Mouse (Mus musculus) embryo, embryonic 11.5 days (tissue): ENCODE results near the gene Olfr652.
A peak's percentile ranks its signal among the peaks of the same experiment; 100 is the strongest.

Source experiments
- DNase-seq: peaks from one replicate; pipeline ENCODE4 v3.0.0-alpha.2; 2012; ENCODE audit warnings: low read depth, low spot score

The Olfr652 gene

DNA sequence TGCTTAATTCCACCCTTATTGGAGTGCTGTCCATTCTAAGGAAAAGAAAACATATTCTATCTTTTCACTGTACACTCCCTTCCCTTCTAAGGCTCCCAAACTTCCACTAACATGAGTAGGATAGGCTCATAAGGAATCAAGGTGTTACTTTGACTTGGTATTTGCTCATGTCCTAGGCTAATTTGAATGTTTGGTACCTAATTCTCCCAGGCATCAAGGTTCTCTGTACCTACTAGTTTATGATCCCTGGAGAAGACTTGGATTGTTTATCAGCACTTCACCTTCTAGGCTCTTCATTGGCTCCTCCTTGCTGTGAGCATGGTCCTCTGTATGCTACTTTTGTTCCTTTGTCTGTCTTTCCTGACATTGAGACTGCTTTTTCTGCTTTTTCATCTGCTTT lies at the start of gene Olfr652:
Gene Olfr652 (plus strand): TSS at position 301 of the 400 bp plus-strand sequence.
- DNase-seq, result no peak

DNA sequence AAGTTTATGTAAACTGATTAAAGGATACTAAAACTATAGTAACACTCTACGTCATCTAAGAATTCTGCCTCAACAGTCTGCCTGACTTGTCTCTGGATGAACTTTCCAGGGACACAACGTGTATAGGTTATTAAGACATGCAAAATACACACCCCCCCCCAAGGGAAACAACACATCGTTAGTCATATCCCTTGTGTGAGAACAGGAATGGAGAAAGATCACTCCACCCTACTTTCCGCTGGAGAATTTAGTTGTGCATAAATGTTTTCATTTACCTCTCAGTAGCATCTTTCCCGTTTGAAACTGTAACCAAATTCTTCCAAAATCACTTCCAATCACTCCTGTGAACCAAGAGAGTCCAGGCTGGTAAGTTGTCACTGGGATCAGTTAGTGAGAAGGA lies 10.9 kb upstream of the Olfr652 start, which contains the start of gene Olfr651:
Gene Olfr651 (plus strand): TSS at position 301 of the 400 bp plus-strand sequence.
- DNase-seq, result no peak

DNA sequence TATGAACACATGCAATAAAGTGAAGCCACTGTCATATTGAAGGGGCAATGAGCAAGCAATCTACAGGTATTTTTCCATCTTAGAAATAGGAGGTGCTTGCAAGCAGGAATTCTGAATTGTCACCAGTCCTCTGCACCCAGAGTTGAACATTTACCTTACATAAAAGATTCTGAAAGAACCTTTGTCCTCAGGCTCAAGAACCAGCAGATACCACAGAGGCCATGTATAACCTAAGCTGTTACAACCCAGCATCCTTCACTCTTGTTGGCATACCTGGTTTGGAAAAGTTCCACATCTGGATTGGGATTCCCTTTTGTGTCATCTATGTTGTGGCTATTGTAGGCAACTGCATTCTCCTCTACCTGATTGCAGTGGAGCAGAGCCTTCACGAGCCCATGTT lies 8.0 kb upstream of the Olfr652 start:
- no peak for DNase-seq

DNA sequence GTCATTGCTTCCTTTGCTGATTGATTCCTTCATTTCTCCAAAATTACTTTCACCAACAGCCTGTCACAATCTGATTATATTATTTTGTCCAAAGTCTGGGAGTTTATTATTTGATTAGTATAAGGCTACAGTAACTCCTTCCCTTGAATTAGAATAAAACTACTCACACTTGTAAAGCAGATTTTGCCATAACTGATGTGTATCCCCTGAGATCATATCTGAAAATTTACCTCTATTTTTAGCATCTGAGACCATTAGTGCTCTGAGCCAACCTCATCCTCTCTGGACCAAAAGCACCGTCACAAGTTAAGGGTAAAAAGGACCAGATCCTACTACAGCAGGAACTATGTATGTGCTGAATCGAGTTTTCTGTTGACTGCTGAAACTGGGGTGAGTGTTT lies 16.3 kb downstream of the Olfr652 start, which contains the start of gene Olfr653:
Gene Olfr653 (plus strand): TSS at position 301 of the 400 bp plus-strand sequence.
- no peak for DNase-seq

DNA sequence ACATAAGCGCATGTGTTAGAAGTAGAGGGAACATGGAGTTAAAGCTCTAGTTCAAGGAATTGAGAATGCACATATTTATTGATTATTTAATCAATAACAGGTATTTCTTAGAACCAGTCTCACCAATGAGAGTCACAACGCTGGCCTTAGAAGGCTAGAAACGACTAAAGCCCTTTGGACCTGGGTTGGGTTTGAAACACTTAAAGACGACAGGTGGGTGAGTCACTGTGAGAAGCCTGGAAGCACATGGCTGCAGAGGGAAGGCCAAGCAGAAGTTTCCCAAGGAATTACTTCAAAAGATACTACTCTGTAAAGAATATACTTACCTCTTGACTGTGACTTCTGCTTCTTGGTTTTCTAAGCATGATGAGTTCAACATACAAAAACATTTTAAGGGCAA lies 20.1 kb downstream of the Olfr652 start:
- no peak for DNase-seq

DNA sequence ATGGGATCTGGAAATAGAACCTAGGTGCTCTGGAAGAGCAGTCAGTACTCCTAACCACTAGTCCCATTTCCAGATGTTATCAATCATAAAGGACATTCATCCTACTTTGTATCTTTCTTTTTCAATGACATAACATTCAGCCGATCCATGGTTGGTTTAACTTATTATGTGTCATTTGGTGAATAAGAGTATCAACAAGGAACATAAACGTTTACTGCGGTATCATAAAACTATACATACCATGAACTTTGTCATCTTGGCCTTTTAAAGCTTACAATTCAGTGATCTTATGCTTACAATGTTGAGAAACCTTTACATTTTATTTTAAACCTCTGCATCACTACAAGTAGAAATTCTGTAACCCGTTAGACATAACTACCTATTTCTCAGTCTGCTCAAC lies 20.7 kb downstream of the Olfr652 start:
- no peak for DNase-seq

DNA sequence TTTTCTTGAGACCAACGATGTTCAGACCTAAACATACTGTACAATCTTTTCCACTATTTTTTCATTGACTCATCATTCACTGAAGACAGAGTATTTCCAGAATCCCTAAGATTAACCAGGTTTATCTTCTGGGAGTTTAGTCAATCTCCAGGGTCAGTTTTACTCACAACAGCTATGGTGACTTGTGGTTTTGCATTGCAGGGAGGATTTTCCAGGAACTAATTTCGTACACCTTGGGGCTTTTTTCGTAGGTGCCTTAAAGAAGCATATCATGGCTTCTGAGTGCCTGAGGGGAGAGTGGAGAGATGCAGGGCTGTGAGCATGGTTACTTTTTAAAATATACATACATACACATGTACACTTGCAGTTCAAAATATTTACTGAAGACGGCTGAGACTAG lies 26.0 kb downstream of the Olfr652 start, which contains the start of gene Olfr654:
Gene Olfr654 (plus strand): TSS at position 301 of the 400 bp plus-strand sequence.
- no peak for DNase-seq

DNA sequence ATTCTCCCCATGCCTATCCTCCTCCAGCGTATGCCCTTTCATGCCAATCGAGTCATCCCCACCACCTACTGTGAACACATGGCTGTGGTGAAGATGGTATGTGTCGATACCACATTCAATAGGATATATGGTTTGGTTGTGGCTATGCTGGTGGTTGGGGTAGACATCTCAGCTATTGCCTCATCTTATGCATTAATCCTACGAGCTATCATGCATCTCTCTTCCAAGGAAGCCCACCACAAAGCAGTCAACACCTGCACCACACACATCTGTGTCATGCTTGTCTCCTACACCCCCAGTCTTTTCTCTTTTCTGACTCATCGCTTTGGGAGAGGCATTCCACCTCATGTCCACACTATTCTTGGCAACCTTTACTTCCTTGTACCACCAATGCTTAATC lies 27.6 kb downstream of the Olfr652 start:
- no peak for DNase-seq

DNA sequence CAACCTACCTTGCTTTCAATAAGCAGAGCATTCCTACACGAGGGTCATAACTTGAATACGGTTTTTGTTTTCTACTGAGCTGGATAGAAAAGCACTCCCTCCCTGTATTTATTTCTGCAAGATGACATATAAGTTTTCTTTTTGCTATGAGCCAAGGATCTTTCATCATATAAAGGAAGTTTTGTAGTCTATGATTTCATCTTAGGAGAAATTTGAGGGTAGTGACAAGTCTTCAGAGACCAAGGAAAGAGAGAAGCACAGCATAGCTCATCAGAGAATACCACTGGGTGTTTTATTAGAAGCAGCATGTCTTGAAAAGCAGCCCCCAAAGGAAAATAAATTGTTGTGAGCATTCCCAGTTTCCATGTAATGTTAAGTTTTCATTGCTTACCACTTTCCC lies 41.0 kb downstream of the Olfr652 start, which contains the start of gene Olfr655:
Gene Olfr655 (minus strand): TSS at position 101 of the 400 bp plus-strand sequence.
- DNase-seq, result no peak

DNA sequence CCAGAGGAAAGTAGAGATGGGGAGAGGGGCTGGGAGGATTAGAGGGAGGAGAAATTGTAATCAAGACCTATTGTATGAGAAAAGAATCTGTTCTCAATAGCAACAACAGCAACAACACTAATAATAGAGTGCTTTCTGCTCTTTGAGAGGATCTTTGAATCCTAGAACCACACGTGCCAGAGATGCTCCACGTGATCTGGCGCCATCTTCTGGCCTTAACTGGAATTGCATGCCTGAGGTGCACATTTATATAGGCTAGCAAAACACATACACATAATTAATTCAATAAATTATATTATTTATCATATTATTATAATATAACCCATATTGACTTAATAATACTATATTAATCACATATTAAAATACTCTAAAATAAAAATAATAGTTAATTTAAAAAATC lies 42.5 kb downstream of the Olfr652 start:
- peak; percentile 11 for DNase-seq

DNA sequence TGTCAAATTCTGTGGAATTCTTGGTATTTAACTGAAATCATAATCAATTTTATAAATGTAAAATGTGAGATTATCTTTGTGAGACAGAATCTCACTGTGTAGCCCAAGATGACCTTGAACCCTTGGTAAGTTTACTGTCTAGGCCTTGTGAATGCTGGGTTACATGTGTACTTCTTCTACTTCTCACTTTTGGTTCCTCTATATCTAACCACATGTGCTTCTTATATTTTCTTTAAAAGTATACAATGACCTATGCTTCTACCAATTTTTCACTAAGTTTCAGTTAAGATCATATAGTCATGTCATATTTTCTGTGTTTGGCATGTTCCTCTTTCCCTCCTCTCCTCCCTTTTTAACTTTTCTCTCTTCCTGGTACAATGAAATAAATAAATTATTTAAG lies 44.0 kb downstream of the Olfr652 start:
- no peak for DNase-seq

DNA sequence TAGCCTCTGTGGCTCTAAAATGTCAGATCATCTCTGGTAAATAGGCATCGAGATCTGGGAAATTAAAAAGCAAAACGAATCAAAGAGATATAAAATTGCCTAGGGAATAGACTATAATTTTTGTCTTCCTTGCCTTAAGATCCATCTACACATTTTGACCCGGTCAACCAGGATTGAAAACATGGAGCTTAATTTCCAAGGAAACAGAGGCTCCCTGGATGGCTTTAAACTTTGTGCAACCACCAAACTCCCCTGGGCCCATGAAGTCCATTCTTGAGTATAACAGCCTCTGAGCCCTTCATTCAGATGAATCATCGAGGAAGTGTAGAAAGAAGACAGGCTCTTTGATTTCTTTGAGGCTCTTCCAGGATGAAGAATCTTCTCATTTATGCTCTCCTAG lies 53.0 kb downstream of the Olfr652 start, which contains the start of gene Olfr656:
Gene Olfr656 (plus strand): TSS at position 301 of the 400 bp plus-strand sequence.
- DNase-seq, result no peak
